Mouse (Mus musculus) frontal cortex, postnatal 14 days (tissue): Measurements from ENCODE around the gene Dock2.

ENCODE experiments used
- DNase-seq, 2 experiments: peaks; one replicate each; pipeline ENCODE4 v3.0.0; 2022; ENCODE audit warnings: low spot score in 2 of 2

Dock2 gene

GRCm38 (mm10) chr11:34528006-34528405 is 255.7 kb downstream of the Dock2 start:
- DNase-seq, result no peak

- no peak for DNase-seq
Measured at GRCm38 (mm10) chr11:34527238-34527637, 256.5 kb downstream of the Dock2 start.

GRCm38 (mm10) chr11:34525096-34525891 is 258.4 kb downstream of the Dock2 start:
- DNase-seq, result no peak

GRCm38 (mm10) chr11:34524586-34524985 is 259.1 kb downstream of the Dock2 start:
- no peak for DNase-seq

- DNase-seq, result no peak
Measured at GRCm38 (mm10) chr11:34518566-34518965, 265.1 kb downstream of the Dock2 start.

GRCm38 (mm10) chr11:34516971-34517370 is 266.7 kb downstream of the Dock2 start:
- no peak for DNase-seq

- DNase-seq, result no peak
Measured at GRCm38 (mm10) chr11:34515301-34515700, 268.4 kb downstream of the Dock2 start.

- DNase-seq, result no peak
Measured at GRCm38 (mm10) chr11:34506390-34506789, 277.3 kb downstream of the Dock2 start.

- no peak for DNase-seq
Measured at GRCm38 (mm10) chr11:34499663-34500062, 284.0 kb downstream of the Dock2 start.

- DNase-seq, result no peak
Measured at GRCm38 (mm10) chr11:34494682-34495081, 289.0 kb downstream of the Dock2 start.

- no peak for DNase-seq
Measured at GRCm38 (mm10) chr11:34492986-34493385, 290.7 kb downstream of the Dock2 start.

GRCm38 (mm10) chr11:34492223-34492622 is 291.5 kb downstream of the Dock2 start:
- DNase-seq, result no peak

- no peak for DNase-seq
Measured at GRCm38 (mm10) chr11:34489548-34489947, 294.1 kb downstream of the Dock2 start.

GRCm38 (mm10) chr11:34479301-34479700 is 304.4 kb downstream of the Dock2 start:
- no peak for DNase-seq

GRCm38 (mm10) chr11:34469792-34470191 is 313.9 kb downstream of the Dock2 start:
- no peak for DNase-seq

GRCm38 (mm10) chr11:34468571-34468970 is 315.1 kb downstream of the Dock2 start:
- no peak for DNase-seq

GRCm38 (mm10) chr11:34467056-34467455 is 316.6 kb downstream of the Dock2 start:
- DNase-seq, result no peak

- DNase-seq, result no peak
Measured at GRCm38 (mm10) chr11:34449944-34450343, 333.7 kb downstream of the Dock2 start.

GRCm38 (mm10) chr11:34447891-34448290 is 335.8 kb downstream of the Dock2 start:
- DNase-seq, result no peak

- no peak for DNase-seq
Measured at GRCm38 (mm10) chr11:34438429-34438828, 345.3 kb downstream of the Dock2 start.

GRCm38 (mm10) chr11:34437446-34437845 is 346.2 kb downstream of the Dock2 start:
- no peak for DNase-seq

- no peak for DNase-seq
Measured at GRCm38 (mm10) chr11:34431978-34432377, 351.7 kb downstream of the Dock2 start.

GRCm38 (mm10) chr11:34431371-34431770 is 352.3 kb downstream of the Dock2 start:
- DNase-seq, result no peak

GRCm38 (mm10) chr11:34430940-34431339 is 352.8 kb downstream of the Dock2 start:
- DNase-seq, result no peak
